Mouse (Mus musculus): ENCODE measurements around the gene Pi16.

DNA sequence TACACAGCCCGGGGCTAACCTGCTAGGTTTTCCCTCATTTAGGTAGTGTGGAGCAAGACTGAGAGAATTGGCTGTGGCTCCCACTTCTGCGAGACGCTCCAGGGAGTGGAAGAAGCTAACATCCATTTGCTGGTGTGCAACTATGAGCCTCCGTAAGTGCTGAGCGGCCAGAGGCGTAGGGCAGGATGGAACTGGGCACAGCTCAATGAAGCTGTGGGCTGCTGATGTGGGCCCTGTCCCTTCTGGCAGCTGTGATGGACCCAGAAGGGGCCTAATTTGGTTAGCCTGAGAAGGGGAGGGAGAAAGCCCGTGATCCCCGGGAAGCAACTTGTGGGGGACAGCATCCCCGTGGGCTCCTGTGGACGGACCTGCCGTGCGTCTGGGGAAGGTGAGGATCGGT is 8.4 kb downstream of the Pi16 start:
- TF ChIP-seq POLR2A (IDR thresholded peaks at IDR 0.05; ENCODE audit: low read depth, low read length), result no peak
- no peak for TF ChIP-seq CTCF (IDR thresholded peaks at IDR 0.05; ENCODE audit: borderline replicate concordance, insufficient read depth, low read length)

Measured in embryonic fibroblast, embryonic 13.5 days (primary cell).